Mouse (Mus musculus): ENCODE data around the gene Olfr1275.

The Olfr1275 gene

GRCm38 (mm10) chr2:111235186-111235585, at the start of gene Olfr1275:
Gene Olfr1275, minus strand, starts transcription at chr2:111235286.
- DNase-seq (ENCODE audit: low spot score), result no peak

GRCm38 (mm10) chr2:111274006-111274405, 38.9 kb upstream of the Olfr1275 start, which contains the start of gene Olfr1277:
Gene Olfr1277, minus strand, starts transcription at chr2:111274106.
- DNase-seq (ENCODE audit: low spot score), result no peak

GRCm38 (mm10) chr2:111254216-111254615, 19.1 kb upstream of the Olfr1275 start, which contains the start of gene Olfr1276:
Gene Olfr1276, plus strand, starts transcription at chr2:111254516.
- no peak for DNase-seq (ENCODE audit: low spot score)

GRCm38 (mm10) chr2:111229502-111229901, 5.6 kb downstream of the Olfr1275 start, which contains the start of gene 4930430A15Rik:
Gene 4930430A15Rik, minus strand, starts transcription at chr2:111229602.
- no peak for DNase-seq (ENCODE audit: low spot score)

- DNase-seq (ENCODE audit: low spot score), result no peak
These were observed 53.0 kb downstream of the Olfr1275 start for GRCm38 (mm10) chr2:111182068-111182467.

Data from embryo, embryonic 10 days (tissue).